Mouse (Mus musculus) induced T-regulatory cell, adult 2 months (primary cell): Measurements from ENCODE around the gene Ccr10.
"Not testable (repeated sequence)": the region's sequence is repeated elsewhere in the genome, so short reads cannot be mapped to it uniquely, and the experiment has no call there.

ENCODE experiments used
- DNase-seq: peaks from one replicate; pipeline ENCODE4 v3.0.0-alpha.2; 2012; ENCODE audit warnings: low read depth

The Ccr10 gene

GRCm38 (mm10) chr11:101125008-101125407, 50.2 kb downstream of the Ccr10 start:
- DNase-seq = not testable (repeated sequence)

- not testable (repeated sequence) for DNase-seq
Observed at GRCm38 (mm10) chr11:101124494-101124893, 50.7 kb downstream of the Ccr10 start.
